Mouse (Mus musculus): ENCODE results near the gene CK137956. TPM values are rescaled to one million over a fixed set of nuclear protein-coding genes. Genes with fewer than 3 reads are reported as not detected.
A peak's percentile ranks its signal among the peaks of the same experiment; 100 is the strongest.

Gene CK137956
- 1.3 and 1.9 TPM in 2 replicates for polyA plus RNA-seq (2015; fragmentation: Nextera tagmentation; extraction: Ambion mirVana)

DNA sequence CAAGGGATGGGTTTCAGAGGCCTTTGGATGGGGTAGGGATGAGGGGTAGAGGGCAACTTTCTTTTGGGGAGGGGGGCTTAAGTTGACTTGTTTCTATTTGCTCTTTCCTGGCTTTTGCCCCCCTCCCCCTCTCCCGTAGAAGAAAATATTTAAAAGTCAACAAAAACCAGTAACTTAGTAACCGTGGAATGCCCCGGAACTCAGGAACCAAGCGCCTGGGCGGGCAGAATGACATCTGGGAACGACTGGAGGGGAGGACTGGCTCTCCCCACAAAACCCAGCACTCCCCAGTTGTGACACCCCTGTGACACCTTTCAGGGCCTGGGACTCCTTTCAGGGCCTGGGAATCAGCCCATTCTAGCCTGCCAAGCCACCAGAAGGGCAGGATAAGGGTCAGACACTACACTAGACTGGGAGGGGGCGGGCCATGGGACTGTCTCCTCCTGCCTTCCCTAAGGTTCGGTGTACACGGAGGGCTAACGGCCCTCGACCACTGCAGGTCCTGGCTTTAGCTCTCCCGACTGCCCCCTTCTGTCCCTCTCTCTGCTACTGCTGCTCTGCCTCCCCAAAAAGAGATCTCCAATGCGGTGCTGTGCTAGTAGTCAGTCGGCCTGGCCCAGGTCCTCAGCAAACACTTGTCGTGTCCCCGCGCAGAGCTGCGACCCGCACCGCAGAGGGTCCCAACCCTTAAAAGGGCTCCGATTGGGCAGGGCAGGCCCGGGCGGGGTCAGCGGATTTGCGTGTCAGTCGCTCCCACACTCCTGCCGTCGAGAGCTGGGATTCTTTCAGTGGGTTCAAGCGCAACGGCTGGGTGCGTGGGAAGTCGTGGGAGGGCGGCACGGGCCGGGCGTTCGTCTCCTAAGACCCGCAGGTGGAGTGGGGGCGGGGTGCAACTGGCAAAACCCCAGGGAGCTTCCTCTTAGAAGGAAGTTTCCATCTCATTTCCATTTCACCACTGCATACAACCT is at the start of gene CK137956:
Gene CK137956 (minus strand): TSS at position 51 of the 968 bp plus-strand sequence.
- no peak within 1 kb of the TSS for H3K4me3 ChIP-seq (ENCODE audit: low read depth, low read length)
- ATAC-seq: 0 out of 2 replicates have a peak, but pooled peaks have one; percentile 42
- H3K9me3 ChIP-seq (replicated peaks; ENCODE audit: control insufficient read depth, low read length, poor library complexity, severe bottlenecking): no peaks in the 10 kb centered on the region
- 6% methylated on average over 39 of the region's 39 CpGs for WGBS
- peak within 1 kb of the TSS; percentile 40 for H3K4me2 ChIP-seq (ENCODE audit: low read length)
- peak within 1 kb of the TSS; percentile 23; the same call in 1 of the 2 replicates for H3K9ac ChIP-seq (ENCODE audit: low read depth, low read length)
- H3K27ac ChIP-seq (ENCODE audit: low read length): no peak within 1 kb of the TSS
- peaks cover 7% of the 10 kb centered on the region; the same call in 1 of the 2 replicates for H3K4me1 ChIP-seq (ENCODE audit: control insufficient read depth, insufficient read depth, low read length)
- H3K36me3 ChIP-seq (ENCODE audit: control insufficient read depth, insufficient read depth, low read length): no peaks in the 10 kb centered on the region
- H3K27me3 ChIP-seq (ENCODE audit: control insufficient read depth, insufficient read depth, low read depth, low read length): peaks cover 6% of the 10 kb centered on the region

DNA sequence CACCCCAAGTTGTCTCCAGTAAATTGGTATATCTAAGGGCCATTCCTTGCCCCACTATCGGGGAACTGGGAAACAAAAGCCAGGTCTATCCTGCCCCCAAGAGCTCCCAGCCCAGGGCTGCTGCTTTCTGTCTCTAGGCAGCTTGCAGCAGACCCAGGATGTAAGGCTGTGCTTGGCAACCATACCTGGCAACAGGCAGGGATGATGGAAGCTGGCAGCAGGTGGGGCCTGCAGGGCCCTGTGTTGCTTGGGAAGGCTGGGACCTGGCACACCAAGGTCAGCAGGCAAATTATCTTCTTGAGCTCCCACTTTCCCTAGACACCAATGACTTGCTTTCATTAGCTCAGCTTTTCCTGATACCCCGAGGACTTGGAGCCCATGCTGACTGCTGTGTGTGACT is 48.7 kb upstream of the CK137956 start:
- H3K9ac ChIP-seq (ENCODE audit: low read depth, low read length): no peak overlapping the region
- no peak for ATAC-seq

DNA sequence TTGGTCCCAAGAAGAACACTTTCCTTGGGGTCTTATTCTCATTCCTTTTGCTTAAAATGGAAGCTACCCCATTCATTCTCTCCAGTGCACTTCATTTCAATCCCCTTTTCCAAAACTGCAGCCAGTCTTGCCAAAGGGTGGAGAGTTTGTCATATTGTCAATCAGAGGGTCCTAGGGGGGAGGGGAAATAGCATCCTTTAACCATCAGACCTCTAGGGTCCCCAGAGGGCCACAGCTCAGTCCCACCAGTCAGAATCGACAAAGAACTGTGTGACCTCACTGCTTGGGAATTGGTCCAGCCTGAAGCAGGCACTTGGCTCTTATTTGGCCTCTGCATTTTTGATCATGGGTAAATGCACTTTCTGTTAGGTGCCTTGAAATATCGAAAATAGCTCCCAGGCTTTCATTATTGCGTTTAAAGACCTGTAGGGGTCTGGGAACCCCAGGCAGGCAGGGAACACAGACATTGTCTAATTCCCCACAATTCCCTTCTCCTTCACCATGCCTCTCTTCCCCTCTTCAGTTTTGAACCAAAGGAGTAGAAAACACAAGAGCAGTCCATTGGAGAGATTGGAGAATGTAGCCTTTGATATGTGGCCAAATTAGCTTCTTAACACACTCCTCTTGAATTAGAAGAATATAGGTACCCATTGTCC is 34.2 kb upstream of the CK137956 start:
- ATAC-seq: no peak
- H3K4me3 ChIP-seq (ENCODE audit: low read depth, low read length): no peak overlapping the region
- H3K27ac ChIP-seq (ENCODE audit: low read length): no peak overlapping the region
- no peak overlapping the region for H3K4me2 ChIP-seq (ENCODE audit: low read length)
- no peaks in the 10 kb centered on the region for H3K27me3 ChIP-seq (ENCODE audit: control insufficient read depth, insufficient read depth, low read depth, low read length)
- no peaks in the 10 kb centered on the region for H3K36me3 ChIP-seq (ENCODE audit: control insufficient read depth, insufficient read depth, low read length)
- no peaks in the 10 kb centered on the region for H3K9me3 ChIP-seq (replicated peaks; ENCODE audit: control insufficient read depth, low read length, poor library complexity, severe bottlenecking)
- H3K4me1 ChIP-seq (ENCODE audit: control insufficient read depth, insufficient read depth, low read length): no peaks in the 10 kb centered on the region
- WGBS: 73% methylated on average over 3 of the region's 3 CpGs
- H3K9ac ChIP-seq (ENCODE audit: low read depth, low read length): no peak overlapping the region

More for the DNA sequence above, 48.7 kb upstream of the CK137956 start:
- Histone ChIP-seq H3K27ac (ENCODE audit: low read length) (no peak overlapping the region), H3K4me3 (ENCODE audit: low read depth, low read length) (no peak overlapping the region), H3K27me3 (ENCODE audit: control insufficient read depth, insufficient read depth, low read depth, low read length) (no peaks in the 10 kb centered on the region), H3K4me2 (ENCODE audit: low read length) (no peak overlapping the region), H3K4me1 (ENCODE audit: control insufficient read depth, insufficient read depth, low read length) (peaks cover 4% of the 10 kb centered on the region; the same call in 1 of the 2 replicates), H3K9me3 (replicated peaks; ENCODE audit: control insufficient read depth, low read length, poor library complexity, severe bottlenecking) (no peaks in the 10 kb centered on the region), H3K36me3 (ENCODE audit: control insufficient read depth, insufficient read depth, low read length) (no peaks in the 10 kb centered on the region; the same call in 1 of the 2 replicates)
- WGBS: 72% methylated on average over 2 of the region's 2 CpGs

DNA sequence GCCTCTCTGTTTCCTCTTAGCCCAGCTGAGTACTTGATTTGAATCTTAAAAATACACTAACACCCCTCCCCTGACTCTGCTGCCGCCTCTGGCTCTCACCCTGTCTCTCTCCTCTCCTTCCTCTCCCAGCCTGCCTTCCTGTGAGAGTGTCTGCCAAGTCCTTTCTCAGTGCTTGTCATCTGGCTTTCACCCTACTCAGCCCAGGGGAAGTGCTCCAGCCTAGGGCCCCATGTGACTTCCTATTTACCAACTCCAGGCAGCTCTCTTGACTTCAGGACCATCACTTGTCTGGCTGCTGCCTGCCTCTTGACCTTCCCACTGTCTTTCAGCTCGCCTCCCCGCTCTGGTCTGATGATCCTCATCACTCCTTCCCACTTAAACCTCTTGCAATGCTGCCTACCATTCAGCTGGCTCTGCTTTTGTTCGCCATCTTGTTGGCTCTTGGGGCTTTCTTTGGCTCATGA is 31.9 kb upstream of the CK137956 start:
- Histone ChIP-seq H3K4me3 (ENCODE audit: low read depth, low read length) (no peak overlapping the region), H3K9me3 (replicated peaks; ENCODE audit: control insufficient read depth, low read length, poor library complexity, severe bottlenecking) (no peaks in the 10 kb centered on the region), H3K4me2 (ENCODE audit: low read length) (no peak overlapping the region), H3K36me3 (ENCODE audit: control insufficient read depth, insufficient read depth, low read length) (no peaks in the 10 kb centered on the region), H3K4me1 (ENCODE audit: control insufficient read depth, insufficient read depth, low read length) (no peaks in the 10 kb centered on the region), H3K27me3 (ENCODE audit: control insufficient read depth, insufficient read depth, low read depth, low read length) (no peaks in the 10 kb centered on the region), H3K9ac (ENCODE audit: low read depth, low read length) (no peak overlapping the region), H3K27ac (ENCODE audit: low read length) (no peak overlapping the region)
- ATAC-seq: 0 out of 2 replicates have a peak, but pooled peaks have one; percentile 56
- WGBS: 74% methylated on average over 4 of the region's 4 CpGs

- Histone ChIP-seq H3K4me2 (ENCODE audit: low read length) (no peak overlapping the region), H3K9me3 (replicated peaks; ENCODE audit: control insufficient read depth, low read length, poor library complexity, severe bottlenecking) (no peaks in the 10 kb centered on the region), H3K27me3 (ENCODE audit: control insufficient read depth, insufficient read depth, low read depth, low read length) (no peaks in the 10 kb centered on the region), H3K4me1 (ENCODE audit: control insufficient read depth, insufficient read depth, low read length) (no peaks in the 10 kb centered on the region), H3K36me3 (ENCODE audit: control insufficient read depth, insufficient read depth, low read length) (no peaks in the 10 kb centered on the region), H3K27ac (ENCODE audit: low read length) (no peak overlapping the region), H3K9ac (ENCODE audit: low read depth, low read length) (no peak overlapping the region), H3K4me3 (ENCODE audit: low read depth, low read length) (no peak overlapping the region)
- WGBS: 88% methylated on average over 3 of the region's 3 CpGs
- no peak for ATAC-seq
Measured at GRCm38 (mm10) chr4:127999281-127999680, 28.5 kb upstream of the CK137956 start.

- WGBS: 4% methylated on average over 18 of the region's 18 CpGs
- 0 out of 2 replicates have a peak overlapping the region, but pooled peaks have one; percentile 91 for H3K27ac ChIP-seq (ENCODE audit: low read length)
- no peaks in the 10 kb centered on the region for H3K9me3 ChIP-seq (replicated peaks; ENCODE audit: control insufficient read depth, low read length, poor library complexity, severe bottlenecking)
- no peaks in the 10 kb centered on the region for H3K36me3 ChIP-seq (ENCODE audit: control insufficient read depth, insufficient read depth, low read length)
- ATAC-seq: no peak
- peak overlapping the region; percentile 89 for H3K4me2 ChIP-seq (ENCODE audit: low read length)
- no peaks in the 10 kb centered on the region; the same call in 1 of the 2 replicates for H3K27me3 ChIP-seq (ENCODE audit: control insufficient read depth, insufficient read depth, low read depth, low read length)
- peaks cover 38% of the 10 kb centered on the region for H3K4me1 ChIP-seq (ENCODE audit: control insufficient read depth, insufficient read depth, low read length)
- H3K9ac ChIP-seq (ENCODE audit: low read depth, low read length): peak overlapping the region; percentile 97
- peak overlapping the region; percentile 77 for H3K4me3 ChIP-seq (ENCODE audit: low read depth, low read length)
Measured at GRCm38 (mm10) chr4:127989347-127989995, 18.7 kb upstream of the CK137956 start.

GRCm38 (mm10) chr4:127988526-127989180 is 17.9 kb upstream of the CK137956 start:
- ATAC-seq: no peak
- Histone ChIP-seq H3K9ac (ENCODE audit: low read depth, low read length) (peak overlapping the region; percentile 97), H3K4me2 (ENCODE audit: low read length) (peak overlapping the region; percentile 89), H3K4me3 (ENCODE audit: low read depth, low read length) (peak overlapping the region; percentile 77), H3K36me3 (ENCODE audit: control insufficient read depth, insufficient read depth, low read length) (no peaks in the 10 kb centered on the region), H3K9me3 (replicated peaks; ENCODE audit: control insufficient read depth, low read length, poor library complexity, severe bottlenecking) (no peaks in the 10 kb centered on the region), H3K27ac (ENCODE audit: low read length) (peak overlapping the region; percentile 91), H3K27me3 (ENCODE audit: control insufficient read depth, insufficient read depth, low read depth, low read length) (no peaks in the 10 kb centered on the region; the same call in 1 of the 2 replicates), H3K4me1 (ENCODE audit: control insufficient read depth, insufficient read depth, low read length) (peaks cover 38% of the 10 kb centered on the region)
- 0% methylated on average over 33 of the region's 39 CpGs for WGBS

GRCm38 (mm10) chr4:127987784-127988455 is 17.2 kb upstream of the CK137956 start, which contains the start of gene Csmd2:
Csmd2 (plus strand) TSS chr4:127987857.
- H3K4me1 ChIP-seq (ENCODE audit: control insufficient read depth, insufficient read depth, low read length): peaks cover 34% of the 10 kb centered on the region
- H3K36me3 ChIP-seq (ENCODE audit: control insufficient read depth, insufficient read depth, low read length): no peaks in the 10 kb centered on the region
- H3K27ac ChIP-seq (ENCODE audit: low read length): peak within 1 kb of the TSS; percentile 91
- no peaks in the 10 kb centered on the region for H3K9me3 ChIP-seq (replicated peaks; ENCODE audit: control insufficient read depth, low read length, poor library complexity, severe bottlenecking)
- peak within 1 kb of the TSS; percentile 89 for H3K4me2 ChIP-seq (ENCODE audit: low read length)
- peak within 1 kb of the TSS; percentile 97 for H3K9ac ChIP-seq (ENCODE audit: low read depth, low read length)
- under 1% methylated on average over 55 of the region's 65 CpGs for WGBS
- peak within 1 kb of the TSS; percentile 77 for H3K4me3 ChIP-seq (ENCODE audit: low read depth, low read length)
- H3K27me3 ChIP-seq (ENCODE audit: control insufficient read depth, insufficient read depth, low read depth, low read length): no peaks in the 10 kb centered on the region; the same call in 1 of the 2 replicates
- peak; percentile 25; the same call in 1 of the 2 replicates for ATAC-seq

Measured in midbrain, embryonic 16.5 days (tissue).